Mouse (Mus musculus) forebrain, embryonic 10.5 days (tissue): ENCODE measurements around the gene Ube2q2. TPM values are rescaled to one million over a fixed set of nuclear protein-coding genes. Genes with fewer than 3 reads are reported as not detected.
"Not testable (repeated sequence)": the region's sequence is repeated elsewhere in the genome, so short reads cannot be mapped to it uniquely, and the experiment has no call there.

Experiments
- DNase-seq: peaks from one replicate; pipeline ENCODE4 v3.0.0-alpha.2; 2017; ENCODE audit warnings: low spot score; ENCODE audit errors: extremely low spot score
- H3K27ac ChIP-seq: fragments of 300-500 bp; sonication (generic); 2 replicates; pipeline ENCODE4 v1.5.1; 2016; ENCODE audit warnings: mild to moderate bottlenecking
- H3K27me3 ChIP-seq: fragments of 300-500 bp; sonication (generic); 2 replicates; pipeline ENCODE4 v1.6.1; 2016; ENCODE audit warnings: mild to moderate bottlenecking; ENCODE audit not compliant: poor library complexity, severe bottlenecking
- H3K36me3 ChIP-seq: fragments of 300-500 bp; sonication (generic); replicated peaks from 2 replicates; pipeline ENCODE4 v1.6.1; 2016; ENCODE audit warnings: mild to moderate bottlenecking, moderate library complexity
- H3K4me1 ChIP-seq: fragments of 300-500 bp; sonication (generic); 2 replicates; pipeline ENCODE4 v1.6.1; 2016
- H3K4me3 ChIP-seq: fragments of 300-500 bp; sonication (generic); 2 replicates; pipeline ENCODE4 v1.5.1; 2016; ENCODE audit warnings: mild to moderate bottlenecking, moderate library complexity
- H3K9me3 ChIP-seq: fragments of 300-500 bp; sonication (generic); 2 replicates; pipeline ENCODE4 v1.6.1; 2016; ENCODE audit warnings: mild to moderate bottlenecking, moderate library complexity
- WGBS: fragments of 180-500 bp; shearing (Covaris S2); methylation state at CpG from one replicate; pipeline ENCODE4 v1.1.7; 2016; 5-methylcytosine and 5-hydroxymethylcytosine counted together
- polyA plus RNA-seq: library from polyadenylated mRNA; unstranded; fragments of >200 nt; fragmentation: Nextera tagmentation; extraction: Ambion mirVana; gene quantifications from 2 replicates; pipeline ENCODE4 v1.2.1, GENCODE M21; 2016

The Ube2q2 gene
- polyA plus RNA-seq, 1 experiment from 2014 or later = 35.4 TPM

DNA sequence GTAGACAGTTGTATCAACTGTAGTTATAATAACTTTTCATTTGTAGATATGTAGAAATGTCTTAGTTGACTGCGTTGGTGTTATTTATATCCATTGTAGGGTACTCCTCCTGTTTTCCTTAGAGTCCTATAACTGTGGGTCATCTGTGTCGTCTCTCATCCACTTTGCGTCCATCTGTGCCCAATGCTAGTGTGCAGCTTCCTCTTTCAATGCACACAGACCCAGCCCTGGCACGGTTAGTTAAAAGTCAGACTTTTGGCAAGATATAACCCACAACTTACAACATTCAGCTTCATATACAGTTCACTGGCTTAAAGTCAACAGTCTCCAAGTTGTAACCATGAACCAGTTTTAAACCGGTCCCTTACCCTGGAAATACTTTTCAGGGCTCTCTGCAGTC, 83.5 kb downstream of the Ube2q2 start:
- Histone ChIP-seq H3K9me3 (no peaks in the 10 kb centered on the region), H3K4me3 (no peak overlapping the region), H3K27me3 (no peaks in the 10 kb centered on the region), H3K36me3 (peaks cover 4% of the 10 kb centered on the region; the same call in 1 of the 2 replicates), H3K4me1 (no peaks in the 10 kb centered on the region), H3K27ac (no peak overlapping the region)
- 93% methylated on average over 5 of the region's 5 CpGs for WGBS
- no peak for DNase-seq

DNA sequence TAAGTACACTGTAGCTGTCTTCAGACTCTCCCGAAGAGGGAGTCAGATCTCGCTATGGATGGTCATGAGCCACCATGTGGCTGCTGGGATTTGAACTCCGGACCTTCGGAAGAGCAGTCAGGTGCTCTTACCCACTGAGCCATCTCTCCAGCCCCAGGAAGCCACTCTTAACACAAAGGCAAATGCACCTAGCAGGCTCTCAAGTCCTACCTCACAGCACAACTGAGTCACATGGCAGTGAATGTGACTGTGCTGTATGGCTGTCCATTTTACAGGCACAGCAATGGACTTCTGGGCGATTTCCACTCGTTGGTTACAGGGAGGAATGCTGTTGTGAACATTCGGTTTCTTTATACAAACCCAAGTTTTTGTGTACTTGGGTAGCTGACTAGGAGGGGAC, 83.9 kb downstream of the Ube2q2 start:
- H3K27me3 ChIP-seq = no peaks in the 10 kb centered on the region
- H3K9me3 ChIP-seq = no peaks in the 10 kb centered on the region
- no peaks in the 10 kb centered on the region for H3K4me1 ChIP-seq
- no peak overlapping the region for H3K27ac ChIP-seq
- no peak overlapping the region for H3K4me3 ChIP-seq
- no peak for DNase-seq
- WGBS = 91% methylated on average over 7 of the region's 7 CpGs
- H3K36me3 ChIP-seq = peaks cover 3% of the 10 kb centered on the region; the same call in 1 of the 2 replicates

GRCm38 (mm10) chr9:55233076-55233475, 84.4 kb downstream of the Ube2q2 start:
- not testable (repeated sequence) for H3K9me3 ChIP-seq, H3K36me3 ChIP-seq, H3K27me3 ChIP-seq, DNase-seq, H3K4me1 ChIP-seq, H3K27ac ChIP-seq, H3K4me3 ChIP-seq
- 77% methylated on average over 11 of the region's 11 CpGs for WGBS

DNA sequence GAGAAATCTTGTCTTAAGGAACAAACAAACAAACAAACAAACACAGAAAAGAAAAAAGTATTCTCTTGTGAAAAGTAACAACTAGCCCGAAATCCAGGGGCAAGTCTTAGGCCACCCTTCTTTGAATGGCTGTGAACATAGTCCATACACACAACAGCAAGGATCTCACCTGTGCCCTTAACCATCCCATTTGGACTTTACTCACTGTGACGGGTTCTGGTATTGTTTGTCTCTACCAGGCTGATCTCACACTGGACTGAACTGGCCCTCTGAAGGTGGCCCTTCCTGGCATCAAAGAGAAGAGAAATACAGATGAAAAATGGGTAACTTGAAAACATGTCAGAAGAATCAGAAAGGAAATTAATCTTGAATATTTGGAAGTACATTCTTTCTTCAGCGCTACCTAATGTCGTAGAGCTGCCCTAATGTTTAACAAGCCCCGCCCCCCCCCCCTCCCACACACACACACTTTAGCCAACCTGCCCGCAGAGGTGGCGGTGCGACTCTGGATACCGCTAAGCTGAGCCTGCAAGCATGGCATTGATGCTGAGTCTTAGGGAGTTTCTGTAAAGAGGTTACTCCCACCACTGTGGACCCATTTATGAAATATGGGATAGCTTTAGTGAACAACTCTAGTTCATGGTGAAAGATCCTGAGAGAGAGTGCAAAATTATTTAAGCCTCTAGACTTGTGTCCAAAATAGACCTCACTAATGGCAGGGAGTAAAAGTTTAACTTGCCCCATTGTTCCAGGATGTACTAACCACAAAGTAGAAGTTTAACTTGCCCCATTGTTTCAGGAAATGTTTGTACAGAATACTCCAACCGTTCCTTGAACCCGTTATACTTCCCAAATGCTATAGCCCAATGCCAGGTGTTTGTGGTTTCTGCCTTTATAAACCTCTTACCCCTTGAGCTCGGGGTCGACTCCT, 87.8 kb downstream of the Ube2q2 start:
- H3K4me3 ChIP-seq = no peak overlapping the region
- H3K27ac ChIP-seq = no peak overlapping the region
- 79% methylated on average over 13 of the region's 13 CpGs for WGBS
- H3K27me3 ChIP-seq = 0 out of 2 replicates have a peak, but pooled peaks cover 1% of the 10 kb centered on the region
- H3K4me1 ChIP-seq = no peaks in the 10 kb centered on the region
- DNase-seq = no peak
- no peaks in the 10 kb centered on the region for H3K36me3 ChIP-seq
- no peaks in the 10 kb centered on the region for H3K9me3 ChIP-seq

GRCm38 (mm10) chr9:55240852-55241251, 92.2 kb downstream of the Ube2q2 start:
- Histone ChIP-seq H3K4me3 (no peak overlapping the region), H3K27me3 (peaks cover 7% of the 10 kb centered on the region; the same call in 1 of the 2 replicates), H3K36me3 (no peaks in the 10 kb centered on the region), H3K4me1 (peaks cover 6% of the 10 kb centered on the region; the same call in 1 of the 2 replicates), H3K9me3 (no peaks in the 10 kb centered on the region), H3K27ac (no peak overlapping the region)
- no peak for DNase-seq
- 93% methylated on average over 5 of the region's 5 CpGs for WGBS

DNA sequence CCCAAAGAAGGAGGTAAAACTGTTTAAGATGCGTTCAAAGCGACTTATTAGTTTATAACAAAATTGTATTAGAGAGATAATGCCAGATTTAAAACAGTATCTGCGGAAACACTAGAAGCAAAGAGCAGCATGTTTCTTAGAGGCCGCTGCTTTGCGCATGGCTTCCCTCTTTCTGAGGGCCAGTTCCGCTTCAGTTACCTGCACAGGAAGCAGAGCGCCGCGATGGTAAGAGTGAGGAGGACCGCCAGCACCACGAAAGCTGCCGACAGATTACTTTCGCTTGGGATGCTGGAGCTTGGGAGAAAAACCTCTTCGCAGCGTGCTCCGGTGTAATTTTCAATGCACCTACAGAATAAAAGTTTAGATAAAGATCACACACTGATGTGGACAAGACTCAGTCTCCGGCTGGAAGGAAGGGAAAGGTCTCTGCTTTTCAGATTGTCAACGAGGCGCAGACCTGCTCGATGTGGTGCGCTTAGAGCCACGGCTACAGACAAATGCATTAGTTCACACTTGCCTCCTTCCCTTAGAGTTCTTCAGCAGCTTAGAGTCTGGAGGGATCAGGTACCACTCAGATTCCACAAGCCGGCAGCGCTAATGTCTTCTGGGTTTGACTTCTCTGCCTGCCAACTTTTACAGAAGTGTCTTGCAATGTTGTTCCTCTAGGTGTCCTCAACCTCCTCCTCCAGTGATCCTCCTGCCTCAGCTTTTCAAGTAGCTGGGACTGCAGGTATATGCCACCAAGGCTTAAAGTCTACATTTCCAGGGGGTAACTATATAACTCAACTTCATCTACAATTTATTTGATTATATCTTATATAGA, 93.4 kb downstream of the Ube2q2 start:
- peak; percentile 15 for DNase-seq
- Histone ChIP-seq H3K9me3 (no peaks in the 10 kb centered on the region), H3K4me1 (peaks cover 6% of the 10 kb centered on the region; the same call in 1 of the 2 replicates), H3K4me3 (peak overlapping the region; percentile 41), H3K36me3 (no peaks in the 10 kb centered on the region), H3K27ac (no peak overlapping the region), H3K27me3 (peaks cover 7% of the 10 kb centered on the region; the same call in 1 of the 2 replicates)
- WGBS = 44% methylated on average over 24 of the region's 24 CpGs

DNA sequence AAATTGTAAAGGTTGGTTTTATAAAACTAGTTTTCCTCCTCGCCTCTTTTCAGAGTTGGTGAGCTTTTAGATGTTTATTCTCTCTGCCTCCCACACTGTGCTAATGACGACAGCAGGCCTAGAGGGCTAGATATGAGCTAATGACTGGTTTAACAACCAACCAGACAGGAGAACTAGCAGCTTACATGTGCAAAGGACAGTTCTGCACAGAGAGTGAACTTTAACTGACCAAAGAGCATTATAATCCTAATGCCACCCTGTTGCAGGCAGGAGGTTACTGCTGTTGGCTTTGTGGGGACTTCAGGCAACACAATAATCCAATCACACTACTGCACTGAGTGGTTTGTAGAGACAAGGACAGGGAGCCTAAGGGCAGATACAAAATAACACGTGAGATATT, 94.6 kb downstream of the Ube2q2 start:
- no peak overlapping the region for H3K27ac ChIP-seq
- DNase-seq = no peak
- no peak overlapping the region for H3K4me3 ChIP-seq
- H3K4me1 ChIP-seq = peaks cover 6% of the 10 kb centered on the region; the same call in 1 of the 2 replicates
- H3K36me3 ChIP-seq = no peaks in the 10 kb centered on the region
- peaks cover 7% of the 10 kb centered on the region; the same call in 1 of the 2 replicates for H3K27me3 ChIP-seq
- 80% methylated on average over 3 of the region's 3 CpGs for WGBS
- H3K9me3 ChIP-seq = no peaks in the 10 kb centered on the region

GRCm38 (mm10) chr9:55244079-55244478, 95.4 kb downstream of the Ube2q2 start:
- DNase-seq = no peak
- Histone ChIP-seq H3K27ac (no peak overlapping the region), H3K36me3 (no peaks in the 10 kb centered on the region), H3K4me1 (peaks cover 6% of the 10 kb centered on the region; the same call in 1 of the 2 replicates), H3K4me3 (no peak overlapping the region), H3K27me3 (peaks cover 7% of the 10 kb centered on the region; the same call in 1 of the 2 replicates), H3K9me3 (no peaks in the 10 kb centered on the region)
- WGBS = 79% methylated on average over 3 of the region's 3 CpGs

- not testable (repeated sequence) for H3K9me3 ChIP-seq, H3K27me3 ChIP-seq, DNase-seq, H3K4me3 ChIP-seq, H3K4me1 ChIP-seq, H3K27ac ChIP-seq, H3K36me3 ChIP-seq
- 97% methylated on average over 1 of the region's 1 CpGs for WGBS
Measured at GRCm38 (mm10) chr9:55245057-55245750, 96.5 kb downstream of the Ube2q2 start.

DNA sequence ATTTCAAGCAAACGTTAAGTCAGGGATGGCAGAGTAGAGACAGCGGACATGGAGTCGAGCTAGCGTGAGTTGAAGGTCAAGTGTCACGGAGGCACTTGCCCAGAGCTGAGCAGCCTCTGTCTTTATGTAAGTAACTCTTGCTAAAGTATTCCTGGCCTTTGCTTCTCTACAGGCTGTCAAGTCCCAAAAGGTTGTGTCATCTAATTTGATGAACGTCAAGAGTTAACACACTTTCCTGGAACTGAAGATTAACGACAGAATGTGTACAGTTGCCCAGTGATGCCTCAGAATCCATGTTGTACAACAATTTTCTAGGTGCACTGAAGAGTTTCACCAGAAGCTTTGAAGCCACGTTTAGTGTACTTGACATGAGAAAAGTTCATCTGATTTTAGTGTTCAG, 97.8 kb downstream of the Ube2q2 start:
- Histone ChIP-seq H3K27me3 (peaks cover 6% of the 10 kb centered on the region; the same call in 1 of the 2 replicates), H3K4me3 (no peak overlapping the region), H3K4me1 (peaks cover 6% of the 10 kb centered on the region; the same call in 1 of the 2 replicates), H3K9me3 (no peaks in the 10 kb centered on the region), H3K36me3 (no peaks in the 10 kb centered on the region), H3K27ac (no peak overlapping the region)
- no peak for DNase-seq
- 83% methylated on average over 8 of the region's 8 CpGs for WGBS

DNA sequence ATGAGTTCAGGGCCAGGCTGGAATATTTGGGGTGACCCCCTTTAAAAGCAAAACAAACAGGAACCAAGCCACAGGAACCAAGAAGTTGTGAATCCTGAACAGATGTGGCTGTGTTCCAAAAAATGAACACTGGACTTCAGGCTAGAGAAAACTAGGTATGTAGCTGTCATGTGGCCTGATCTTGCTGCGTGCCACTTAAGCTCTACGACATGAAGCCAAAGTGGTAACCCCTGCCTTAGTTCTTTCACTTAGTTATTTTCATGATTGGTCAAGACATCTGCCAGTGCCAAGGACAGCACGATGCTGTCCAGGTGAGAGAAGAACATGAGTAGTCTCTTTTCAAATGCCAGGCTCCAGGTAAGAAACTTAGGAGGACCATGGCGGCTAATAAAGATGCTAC, 98.3 kb downstream of the Ube2q2 start:
- no peak for DNase-seq
- no peaks in the 10 kb centered on the region for H3K36me3 ChIP-seq
- 96% methylated on average over 4 of the region's 4 CpGs for WGBS
- H3K9me3 ChIP-seq = no peaks in the 10 kb centered on the region
- H3K4me1 ChIP-seq = peaks cover 4% of the 10 kb centered on the region; the same call in 1 of the 2 replicates
- H3K27me3 ChIP-seq = peaks cover 1% of the 10 kb centered on the region; the same call in 1 of the 2 replicates
- no peak overlapping the region for H3K27ac ChIP-seq
- H3K4me3 ChIP-seq = no peak overlapping the region

GRCm38 (mm10) chr9:55248465-55248864, 99.8 kb downstream of the Ube2q2 start:
- H3K9me3 ChIP-seq = no peaks in the 10 kb centered on the region
- no peak overlapping the region for H3K27ac ChIP-seq
- no peak overlapping the region for H3K4me3 ChIP-seq
- WGBS = 83% methylated on average over 4 of the region's 4 CpGs
- H3K4me1 ChIP-seq = no peaks in the 10 kb centered on the region
- no peaks in the 10 kb centered on the region for H3K36me3 ChIP-seq
- H3K27me3 ChIP-seq = no peaks in the 10 kb centered on the region
- no peak for DNase-seq
